In genomic region chr2:93166734-93167406, GRCm38 (mm10) we compare ENCODE assay signal across 11 mouse cellular contexts. TPM values are rescaled to one million over a fixed set of nuclear protein-coding genes. Genes with fewer than 3 reads are reported as not detected.
DNase-seq lines count a peak whose midpoint lies in the region; ATAC-seq and TF ChIP-seq lines count a peak whose summit lies in the region.
"Had no signal": no experiment of that assay in that cellular context is flagged by ENCODE, and none has a peak within 500 bp of the region (broad histone marks: within the 10 kb centered on the region; RNA-seq: fewer than 3 reads in every experiment).

No protein-coding gene starts in this region.

- H3K4me1 ChIP-seq in heart, postnatal 0 days (ENCODE audit: control insufficient read depth, insufficient read depth), result peaks cover 18% of the 10 kb centered on the region
- peaks cover 25% of the 10 kb centered on the region for H3K4me1 ChIP-seq in heart, embryonic 12.5 days (replicated peaks)
- peaks cover 27% of the 10 kb centered on the region for H3K4me1 ChIP-seq in forebrain, embryonic 15.5 days

- no peak for TF ChIP-seq EP300 in heart, postnatal 0 days (IDR thresholded peaks at IDR 0.05; ENCODE audit: low read depth)

- WGBS in heart, postnatal 0 days, result 74% methylated on average over 14 of the region's 14 CpGs
- WGBS in heart, embryonic 12.5 days, result 77% methylated on average over 14 of the region's 14 CpGs
- 80% methylated on average over 14 of the region's 14 CpGs for WGBS in forebrain, embryonic 15.5 days

- no peak for TF ChIP-seq CTCF in heart, postnatal 0 days (IDR thresholded peaks at IDR 0.05; ENCODE audit: low read depth)

- no peaks in the 10 kb centered on the region for H3K36me3 ChIP-seq in heart, postnatal 0 days (replicated peaks; ENCODE audit: control insufficient read depth, insufficient read depth, low read length)
- no peaks in the 10 kb centered on the region for H3K36me3 ChIP-seq in heart, embryonic 12.5 days
- no peaks in the 10 kb centered on the region for H3K36me3 ChIP-seq in forebrain, embryonic 15.5 days
- H3K36me3 ChIP-seq: heart, embryonic 15.5 days; kidney, embryonic 15.5 days had no signal

- H3K9ac ChIP-seq in heart, postnatal 0 days (replicated peaks; ENCODE audit: low read depth, low read length), result no peak overlapping the region
- no peak overlapping the region for H3K9ac ChIP-seq in heart, embryonic 12.5 days
- H3K9ac ChIP-seq in forebrain, embryonic 15.5 days (replicated peaks), result no peak overlapping the region
- H3K9ac ChIP-seq: heart, embryonic 15.5 days; kidney, embryonic 15.5 days; liver, postnatal 0 days had no signal

- no peak for DNase-seq in heart, postnatal 0 days (ENCODE audit: low spot score)
- peak; percentile 67 to 80 for DNase-seq in right cerebral cortex, postnatal 10 days (ENCODE audit: low spot score in 2 of 2)
- DNase-seq in right cerebral cortex, postnatal 36 days (ENCODE audit: low spot score in 2 of 2), result no peak
- peak; percentile 31 for DNase-seq in right cerebral cortex, postnatal 4 days
- DNase-seq in urinary bladder, adult 18-20 months (ENCODE audit: low spot score in 2 of 2), result no peak
- DNase-seq in kidney, adult 8-10 months, result no peak
- DNase-seq: liver, postnatal 0 days had no signal

- no peaks in the 10 kb centered on the region for H3K9me3 ChIP-seq in heart, postnatal 0 days (replicated peaks; ENCODE audit: control insufficient read depth, low read length)
- H3K9me3 ChIP-seq in heart, embryonic 12.5 days (replicated peaks), result no peaks in the 10 kb centered on the region
- no peaks in the 10 kb centered on the region for H3K9me3 ChIP-seq in forebrain, embryonic 15.5 days
- H3K9me3 ChIP-seq: heart, embryonic 15.5 days; kidney, embryonic 15.5 days had no signal

- no peak overlapping the region for H3K4me2 ChIP-seq in heart, postnatal 0 days (ENCODE audit: low read depth, low read length)
- no peak overlapping the region for H3K4me2 ChIP-seq in heart, embryonic 12.5 days
- H3K4me2 ChIP-seq in forebrain, embryonic 15.5 days (replicated peaks), result no peak overlapping the region
- H3K4me2 ChIP-seq: heart, embryonic 15.5 days; kidney, embryonic 15.5 days had no signal

- H3K4me3 ChIP-seq in heart, postnatal 0 days (ENCODE audit: low read depth, low read length), result no peak overlapping the region
- no peak overlapping the region for H3K4me3 ChIP-seq in heart, embryonic 12.5 days
- H3K4me3 ChIP-seq in forebrain, embryonic 15.5 days, result no peak overlapping the region
- H3K4me3 ChIP-seq: heart, embryonic 15.5 days; kidney, embryonic 15.5 days had no signal

- no peak; the same call in 1 of the 2 replicates for ATAC-seq in heart, postnatal 0 days (ENCODE audit: insufficient read depth, low read depth)
- ATAC-seq in heart, embryonic 12.5 days (ENCODE audit: insufficient number of reproducible peaks, low FRiP score), result no peak
- peak; percentile 48; the same call in 1 of the 2 replicates for ATAC-seq in forebrain, embryonic 15.5 days (replicated peaks)
- ATAC-seq: liver, postnatal 0 days had no signal

- H3K27ac ChIP-seq in heart, postnatal 0 days (ENCODE audit: low read depth), result peak overlapping the region; percentile 32; the same call in 1 of the 2 replicates
- H3K27ac ChIP-seq in heart, embryonic 12.5 days (ENCODE audit: poor library complexity, severe bottlenecking), result no peak overlapping the region
- no peak overlapping the region; the same call in 1 of the 2 replicates for H3K27ac ChIP-seq in forebrain, embryonic 15.5 days (replicated peaks)
- H3K27ac ChIP-seq: heart, embryonic 15.5 days; kidney, embryonic 15.5 days had no signal

- 0 out of 2 replicates have a peak, but pooled peaks cover 10% of the 10 kb centered on the region for H3K27me3 ChIP-seq in heart, postnatal 0 days (ENCODE audit: control insufficient read depth, insufficient read depth, low read length)
- peaks cover 28% of the 10 kb centered on the region for H3K27me3 ChIP-seq in heart, embryonic 12.5 days (replicated peaks)
- no peaks in the 10 kb centered on the region for H3K27me3 ChIP-seq in forebrain, embryonic 15.5 days

RNA-seq across cellular contexts. Expression of gene Trp53i11, which starts 20.5 kb away (rescaled TPM):
- total RNA-seq in heart, postnatal 0 days (2014; rRNA removed; ENCODE audit: low replicate concordance), result 74.3 and 77.2 TPM in 2 replicates
- 15.1 and 17.4 TPM in 2 replicates for polyA plus RNA-seq in heart, postnatal 0 days (2015; fragmentation: Nextera tagmentation; extraction: Ambion mirVana)
- polyA plus RNA-seq in heart, embryonic 12.5 days (2016; fragmentation: Nextera tagmentation; extraction: Ambion mirVana), result 25.2 and 26.7 TPM in 2 replicates
- 90.5 and 110 TPM in 2 replicates for polyA plus RNA-seq in forebrain, embryonic 15.5 days (2015; fragmentation: Nextera tagmentation; extraction: Ambion mirVana)

Comparison
In these comparisons a context has a peak if more than half of its experiments do, and no peak if none do; other contexts are left out.
1. DNase-seq: peak in right cerebral cortex, postnatal 10 days (2 of 2) and right cerebral cortex, postnatal 4 days (single experiment); none in heart, postnatal 0 days (single experiment), right cerebral cortex, postnatal 36 days (0 of 2), urinary bladder, adult 18-20 months (0 of 2) and kidney, adult 8-10 months (0 of 2).